Mouse (Mus musculus) heart, embryonic 14.5 days (tissue): ENCODE results near the gene 1700011L22Rik. TPM values are rescaled to one million over a fixed set of nuclear protein-coding genes. Genes with fewer than 3 reads are reported as not detected.

ENCODE experiments used
- ATAC-seq: fragments of 200-750 bp; cut with Nextera tagmentation; 2 replicates; pipeline ENCODE4 v1.8.0; 2017; ENCODE audit warnings: low read depth, moderate TSS enrichment; ENCODE audit not compliant: insufficient number of reproducible peaks, insufficient read depth, low FRiP score
- H3K27ac ChIP-seq, 2 experiments: fragments of 200-500 bp in 1 of 2; fragments of 300-500 bp in 1 of 2; sonication (generic) in 1 of 2; replicated peaks in 1 of 2; 2 replicates each; pipeline ENCODE4 v1.5.1; 2012 to 2014; ENCODE audit warnings: low read depth in 2 of 2, low read length in 2 of 2, control low read depth in 1 of 2, mild to moderate bottlenecking in 1 of 2, mixed read lengths in 1 of 2; ENCODE audit not compliant: control insufficient read depth in 1 of 2, insufficient read depth in 1 of 2
- H3K27me3 ChIP-seq: fragments of 300-500 bp; sonication (generic); 2 replicates; pipeline ENCODE4 v1.6.1; 2014; ENCODE audit warnings: mild to moderate bottlenecking, low read length, control low read depth; ENCODE audit not compliant: control insufficient read depth, insufficient read depth
- H3K36me3 ChIP-seq: fragments of 300-500 bp; sonication (generic); 2 replicates; pipeline ENCODE4 v1.6.1; 2014; ENCODE audit warnings: mild to moderate bottlenecking, control low read depth, low read length, mixed read lengths; ENCODE audit not compliant: control insufficient read depth, insufficient read depth
- H3K4me1 ChIP-seq, 2 experiments: fragments of 200-500 bp in 1 of 2; fragments of 300-500 bp in 1 of 2; sonication (generic) in 1 of 2; 2 replicates each; pipeline ENCODE4 v1.6.1; 2012 to 2014; ENCODE audit warnings: low read length in 2 of 2, control low read depth in 1 of 2, mixed read lengths in 1 of 2; ENCODE audit not compliant: control insufficient read depth in 2 of 2, insufficient read depth in 2 of 2
- H3K4me2 ChIP-seq: fragments of 300-500 bp; sonication (generic); 2 replicates; pipeline ENCODE4 v1.6.1; 2014; ENCODE audit warnings: mild to moderate bottlenecking, low read length
- H3K4me3 ChIP-seq, 2 experiments: fragments of 200-500 bp in 1 of 2; fragments of 300-500 bp in 1 of 2; sonication (generic) in 1 of 2; 2 replicates each; pipeline ENCODE4 v1.5.1; 2012 to 2014; ENCODE audit warnings: low read length in 2 of 2, mild to moderate bottlenecking in 2 of 2, control low read depth in 1 of 2, low read depth in 1 of 2, moderate library complexity in 1 of 2; ENCODE audit not compliant: control insufficient read depth in 1 of 2, insufficient read depth in 1 of 2
- H3K9ac ChIP-seq: fragments of 300-500 bp; sonication (generic); 2 replicates; pipeline ENCODE4 v1.6.1; 2014; ENCODE audit warnings: mild to moderate bottlenecking, low read length
- H3K9me3 ChIP-seq: fragments of 300-500 bp; sonication (generic); 2 replicates; pipeline ENCODE4 v1.6.1; 2016; ENCODE audit warnings: low read length, control low read depth; ENCODE audit not compliant: control insufficient read depth
- WGBS: fragments of 180-500 bp; shearing (Covaris S2); extraction: QIAGEN DNeasy Blood & Tissue Kit; methylation state at CpG from one replicate; pipeline ENCODE4 v1.1.7; 2014; 5-methylcytosine and 5-hydroxymethylcytosine counted together
- polyA plus RNA-seq: library from polyadenylated mRNA; unstranded; fragments of >200 nt; fragmentation: Nextera tagmentation; extraction: Ambion mirVana; gene quantifications from 2 replicates; pipeline ENCODE4 v1.2.1, GENCODE M21; 2014

The 1700011L22Rik gene
- polyA plus RNA-seq, 1 experiment from 2014 or later: not detected

GRCm38 (mm10) chr8:79272676-79273075 is 24.3 kb upstream of the 1700011L22Rik start:
- H3K9ac ChIP-seq: no peak overlapping the region
- WGBS: 78% methylated on average over 4 of the region's 4 CpGs
- ATAC-seq: no peak
- H3K4me3 ChIP-seq: no peak overlapping the region
- peaks cover 62% of the 10 kb centered on the region for H3K36me3 ChIP-seq
- no peaks in the 10 kb centered on the region for H3K27me3 ChIP-seq
- no peak overlapping the region for H3K4me2 ChIP-seq
- H3K9me3 ChIP-seq: no peaks in the 10 kb centered on the region
- H3K27ac ChIP-seq: no peak overlapping the region
- H3K4me1 ChIP-seq: peaks cover 8 to 13% of the 10 kb centered on the region in 2 experiments

- H3K9me3 ChIP-seq: no peaks in the 10 kb centered on the region
- peaks cover 61% of the 10 kb centered on the region for H3K36me3 ChIP-seq
- H3K4me2 ChIP-seq: no peak overlapping the region
- 94% methylated on average over 7 of the region's 7 CpGs for WGBS
- no peak overlapping the region for H3K9ac ChIP-seq
- H3K4me3 ChIP-seq: no peak overlapping the region
- H3K4me1 ChIP-seq: peaks cover 5 to 8% of the 10 kb centered on the region in 2 experiments
- no peak for ATAC-seq
- H3K27me3 ChIP-seq: no peaks in the 10 kb centered on the region
- H3K27ac ChIP-seq: no peak overlapping the region
Measured at GRCm38 (mm10) chr8:79268921-79269320, 20.6 kb upstream of the 1700011L22Rik start.

- no peak overlapping the region for H3K9ac ChIP-seq
- no peak overlapping the region for H3K4me2 ChIP-seq
- no peaks in the 10 kb centered on the region for H3K4me1 ChIP-seq
- no peak overlapping the region for H3K27ac ChIP-seq
- no peaks in the 10 kb centered on the region for H3K27me3 ChIP-seq
- 83% methylated on average over 5 of the region's 5 CpGs for WGBS
- no peak for ATAC-seq
- peaks cover 4% of the 10 kb centered on the region for H3K9me3 ChIP-seq
- no peak overlapping the region for H3K4me3 ChIP-seq
- peaks cover 6% of the 10 kb centered on the region for H3K36me3 ChIP-seq
Measured at GRCm38 (mm10) chr8:79261920-79262319, 13.6 kb upstream of the 1700011L22Rik start.

GRCm38 (mm10) chr8:79256076-79256705 is 7.8 kb upstream of the 1700011L22Rik start:
- no peaks in the 10 kb centered on the region for H3K9me3 ChIP-seq
- H3K27me3 ChIP-seq: no peaks in the 10 kb centered on the region
- H3K27ac ChIP-seq: no peak overlapping the region
- no peak overlapping the region for H3K4me2 ChIP-seq
- 0 out of 4 replicates have a peak, but pooled peaks cover under 1 to 2% of the 10 kb centered on the region in 2 experiments for H3K4me1 ChIP-seq
- no peaks in the 10 kb centered on the region for H3K36me3 ChIP-seq
- no peak overlapping the region for H3K4me3 ChIP-seq
- no peak for ATAC-seq
- 63% methylated on average over 8 of the region's 8 CpGs for WGBS
- no peak overlapping the region for H3K9ac ChIP-seq

GRCm38 (mm10) chr8:79253742-79254141 is 5.4 kb upstream of the 1700011L22Rik start:
- WGBS: 88% methylated on average over 6 of the region's 6 CpGs
- Histone ChIP-seq H3K27me3 (no peaks in the 10 kb centered on the region), H3K4me1 (0 out of 4 replicates have a peak, but pooled peaks cover 2 to 5% of the 10 kb centered on the region in 2 experiments), H3K4me3 (no peak overlapping the region), H3K9me3 (0 out of 2 replicates have a peak, but pooled peaks cover 3% of the 10 kb centered on the region), H3K27ac (no peak overlapping the region), H3K36me3 (no peaks in the 10 kb centered on the region), H3K4me2 (no peak overlapping the region), H3K9ac (no peak overlapping the region)
- ATAC-seq: no peak

- no peaks in the 10 kb centered on the region for H3K36me3 ChIP-seq
- no peaks in the 10 kb centered on the region for H3K9me3 ChIP-seq
- H3K27ac ChIP-seq: no peak overlapping the region
- no peak overlapping the region for H3K4me2 ChIP-seq
- no peak overlapping the region for H3K4me3 ChIP-seq
- ATAC-seq: no peak
- 86% methylated on average over 2 of the region's 2 CpGs for WGBS
- H3K4me1 ChIP-seq: peaks cover 18 to 27% of the 10 kb centered on the region in 2 experiments
- no peak overlapping the region for H3K9ac ChIP-seq
- H3K27me3 ChIP-seq: no peaks in the 10 kb centered on the region
Measured at GRCm38 (mm10) chr8:79243422-79243821, 4.9 kb downstream of the 1700011L22Rik start.

GRCm38 (mm10) chr8:79239996-79240395 is 8.4 kb downstream of the 1700011L22Rik start:
- Histone ChIP-seq H3K4me3 (no peak overlapping the region), H3K9me3 (0 out of 2 replicates have a peak, but pooled peaks cover 3% of the 10 kb centered on the region), H3K9ac (no peak overlapping the region), H3K36me3 (no peaks in the 10 kb centered on the region), H3K27me3 (no peaks in the 10 kb centered on the region), H3K4me2 (no peak overlapping the region), H3K4me1 (no peaks in the 10 kb centered on the region), H3K27ac (no peak overlapping the region)
- no peak for ATAC-seq
- WGBS: 69% methylated on average over 7 of the region's 7 CpGs

GRCm38 (mm10) chr8:79239320-79239719 is 9.1 kb downstream of the 1700011L22Rik start:
- no peak overlapping the region for H3K27ac ChIP-seq
- WGBS: 73% methylated on average over 3 of the region's 3 CpGs
- ATAC-seq: no peak

More at GRCm38 (mm10) chr8:79239320-79239719, 9.1 kb downstream of the 1700011L22Rik start:
- Histone ChIP-seq H3K36me3 (no peaks in the 10 kb centered on the region), H3K27me3 (no peaks in the 10 kb centered on the region), H3K9me3 (0 out of 2 replicates have a peak, but pooled peaks cover 3% of the 10 kb centered on the region), H3K4me3 (no peak overlapping the region), H3K4me1 (no peaks in the 10 kb centered on the region), H3K4me2 (no peak overlapping the region), H3K9ac (no peak overlapping the region)
